Mouse (Mus musculus) layer of hippocampus, adult 8-10 months (tissue): ENCODE data around the gene Luzp1. TPM values are rescaled to one million over a fixed set of nuclear protein-coding genes. Genes with fewer than 3 reads are reported as not detected.

Experiments
- DNase-seq, 2 experiments: peaks; one replicate each; pipeline ENCODE4 v3.0.0; 2022; ENCODE audit warnings: low spot score in 2 of 2
- total RNA-seq, 4 experiments: library from RNA; stranded (reverse); gene quantifications; 2 replicates each; pipeline ENCODE4 v1.2.4; 2022

The Luzp1 gene
- total RNA-seq, 4 experiments from 2014 or later, result 72.1 to 118 (median 95.1) TPM

GRCm38 (mm10) chr4:136602568-136602967, 133.0 kb downstream of the Luzp1 start, which contains the start of gene Kdm1a:
Kdm1a (minus strand) TSS chr4:136602723.
- peak; percentile 86 to 95 for DNase-seq

Other genes with a start within 250 kb of the Luzp1 start
- gene Tcea3, start 222.0 kb upstream of the Luzp1 start, total RNA-seq, result under 1 TPM in 3 of 4 experiments, not detected in 1; 0.45 to 0.94 (median 0.64) TPM
- gene Zfp46, start 185.1 kb upstream of the Luzp1 start, total RNA-seq, result 10 to 100 TPM; 34.4 to 60.0 (median 42.5) TPM
- 100 to 1,000 TPM in 1 of 4 experiments, 10 to 100 TPM in 3; 76.5 to 101 (median 87.2) TPM for gene Hnrnpr, start 158.8 kb upstream of the Luzp1 start, total RNA-seq
- gene Htr1d, start 46.2 kb upstream of the Luzp1 start, total RNA-seq, result under 1 TPM; 0.14 to 0.76 (median 0.28) TPM
- gene 6030445D17Rik, start 7.5 kb upstream of the Luzp1 start, total RNA-seq, result 1 to 10 TPM in 1 of 4 experiments, under 1 TPM in 3; 0.57 to 1.3 (median 0.85) TPM
- gene Kdm1a, start 133.0 kb downstream of the Luzp1 start, total RNA-seq, result 10 to 100 TPM; 82.6 to 91.3 (median 86.1) TPM
- not detected for gene Tex46, start 140.7 kb downstream of the Luzp1 start, total RNA-seq
- under 1 TPM in 1 of 4 experiments, not detected in 3; 0.17 TPM for gene Lactbl1, start 152.9 kb downstream of the Luzp1 start, total RNA-seq